Mouse (Mus musculus) small intestine, adult 2 months (tissue): Measurements from ENCODE around the gene 2210016F16Rik. TPM values are rescaled to one million over a fixed set of nuclear protein-coding genes. Genes with fewer than 3 reads are reported as not detected.

Source experiments
- H3K27ac ChIP-seq: fragments of 200-500 bp; 2 replicates; pipeline ENCODE4 v1.5.1; 2012; ENCODE audit warnings: low read depth, low read length, control low read depth, inconsistent platforms; ENCODE audit not compliant: insufficient read depth
- H3K27me3 ChIP-seq: fragments of 200-500 bp; 2 replicates; pipeline ENCODE4 v1.6.1; 2012; ENCODE audit warnings: mild to moderate bottlenecking, moderate library complexity, low read length, inconsistent platforms; ENCODE audit not compliant: control insufficient read depth, insufficient read depth
- H3K36me3 ChIP-seq: fragments of 200-500 bp; 2 replicates; pipeline ENCODE4 v1.6.1; 2012; ENCODE audit warnings: mild to moderate bottlenecking, low read length, control low read depth, inconsistent platforms; ENCODE audit not compliant: control insufficient read depth, insufficient read depth
- H3K4me1 ChIP-seq: fragments of 200-500 bp; 2 replicates; pipeline ENCODE4 v1.6.1; 2012; ENCODE audit warnings: low read length, inconsistent platforms, mixed read lengths; ENCODE audit not compliant: control insufficient read depth, insufficient read depth, insufficient read length
- H3K4me3 ChIP-seq: fragments of 200-500 bp; 2 replicates; pipeline ENCODE4 v1.5.1; 2012; ENCODE audit warnings: low read depth, mild to moderate bottlenecking, control low read depth, inconsistent platforms, low read length, moderate library complexity
- CTCF ChIP-seq: fragments of 200-500 bp; IDR thresholded peaks from 2 replicates; pipeline ENCODE4 v1.5.1; 2012; ENCODE audit warnings: low read depth, mild to moderate bottlenecking, control low read depth, inconsistent platforms, low read length, moderate library complexity, mixed read lengths; ENCODE audit not compliant: insufficient replicate concordance, insufficient read length; ENCODE audit errors: extremely low read depth
- POLR2A ChIP-seq: fragments of 200-500 bp; IDR thresholded peaks from 2 replicates; pipeline ENCODE4 v1.6.1; 2012; ENCODE audit warnings: low read depth, mild to moderate bottlenecking, control low read depth, inconsistent platforms, low read length, moderate library complexity
- WGBS: fragments of 180-500 bp; shearing (Covaris S2); methylation state at CpG from one replicate; pipeline ENCODE4 v1.1.7; 2018; 5-methylcytosine and 5-hydroxymethylcytosine counted together
- polyA plus RNA-seq: library from polyadenylated mRNA; depleted of rRNA; stranded (reverse); fragments of >200 nt; gene quantifications from 2 replicates; pipeline ENCODE4 v1.2.3, GENCODE M21; 2012; rRNA removed

The 2210016F16Rik gene
- polyA plus RNA-seq, 1 experiment = 171 TPM

GRCm38 (mm10) chr13:58358629-58359303 is 26.3 kb downstream of the 2210016F16Rik start, which contains the start of gene Kif27:
Gene Kif27 (minus strand): TSS chr13:58359122.
- 2% methylated on average over 84 of the region's 85 CpGs for WGBS

GRCm38 (mm10) chr13:58352996-58353395 is 32.0 kb downstream of the 2210016F16Rik start:
- peaks cover 2% of the 10 kb centered on the region; the same call in 1 of the 2 replicates for H3K4me1 ChIP-seq
- no peaks in the 10 kb centered on the region for H3K27me3 ChIP-seq
- no peak for TF ChIP-seq POLR2A
- TF ChIP-seq CTCF = no peak
- H3K4me3 ChIP-seq = no peak overlapping the region
- H3K27ac ChIP-seq = no peak overlapping the region
- no peaks in the 10 kb centered on the region for H3K36me3 ChIP-seq

More at GRCm38 (mm10) chr13:58358629-58359303, 26.3 kb downstream of the 2210016F16Rik start, which contains the start of gene Kif27:
- H3K4me3 ChIP-seq = peak within 1 kb of the TSS; percentile 67
- H3K36me3 ChIP-seq = no peaks in the 10 kb centered on the region
- peak; percentile 57; the same call in 1 of the 2 replicates for TF ChIP-seq POLR2A
- no peak for TF ChIP-seq CTCF
- H3K4me1 ChIP-seq = no peaks in the 10 kb centered on the region
- no peaks in the 10 kb centered on the region for H3K27me3 ChIP-seq
- peak within 1 kb of the TSS; percentile 66 for H3K27ac ChIP-seq

GRCm38 (mm10) chr13:58350606-58351005 is 34.4 kb downstream of the 2210016F16Rik start:
- H3K36me3 ChIP-seq = no peaks in the 10 kb centered on the region
- H3K4me1 ChIP-seq = peaks cover 2% of the 10 kb centered on the region; the same call in 1 of the 2 replicates
- no peaks in the 10 kb centered on the region for H3K27me3 ChIP-seq
- WGBS = 34% methylated on average over 4 of the region's 4 CpGs
- TF ChIP-seq POLR2A (no peak), CTCF (no peak)
- no peak overlapping the region for H3K27ac ChIP-seq
- no peak overlapping the region for H3K4me3 ChIP-seq

- no peak overlapping the region for H3K4me3 ChIP-seq
- no peak overlapping the region for H3K27ac ChIP-seq
- TF ChIP-seq CTCF = no peak
- no peak for TF ChIP-seq POLR2A
- H3K4me1 ChIP-seq = no peaks in the 10 kb centered on the region
- no peaks in the 10 kb centered on the region for H3K36me3 ChIP-seq
- 88% methylated on average over 9 of the region's 9 CpGs for WGBS
- no peaks in the 10 kb centered on the region for H3K27me3 ChIP-seq
These were observed 40.5 kb downstream of the 2210016F16Rik start for GRCm38 (mm10) chr13:58344505-58344904.

GRCm38 (mm10) chr13:58337456-58337855 is 47.6 kb downstream of the 2210016F16Rik start:
- Histone ChIP-seq H3K36me3 (no peaks in the 10 kb centered on the region), H3K4me1 (no peaks in the 10 kb centered on the region), H3K27ac (no peak overlapping the region), H3K27me3 (no peaks in the 10 kb centered on the region), H3K4me3 (no peak overlapping the region)
- no peak for TF ChIP-seq POLR2A
- no peak for TF ChIP-seq CTCF
- WGBS = 45% methylated on average over 12 of the region's 12 CpGs

- H3K27ac ChIP-seq = no peak overlapping the region
- H3K36me3 ChIP-seq = no peaks in the 10 kb centered on the region
- TF ChIP-seq POLR2A (no peak), CTCF (no peak)
- no peaks in the 10 kb centered on the region for H3K4me1 ChIP-seq
- no peaks in the 10 kb centered on the region for H3K27me3 ChIP-seq
- H3K4me3 ChIP-seq = no peak overlapping the region
- 91% methylated on average over 5 of the region's 5 CpGs for WGBS
These were observed 50.9 kb downstream of the 2210016F16Rik start for GRCm38 (mm10) chr13:58334116-58334515.

Other genes starting within 250 kb of the 2210016F16Rik start
- 7.9 and 18.1 TPM in 2 replicates for gene Idnk, start 227.6 kb downstream of the 2210016F16Rik start, polyA plus RNA-seq
- 62.3 and 118 TPM in 2 replicates for gene Ubqln1, start 169.6 kb downstream of the 2210016F16Rik start, polyA plus RNA-seq
- 0.38 and 1.0 TPM in 2 replicates for gene Gkap1, start 109.5 kb downstream of the 2210016F16Rik start, polyA plus RNA-seq
- 0.03 and 0.32 TPM in 2 replicates for gene Kif27, start 26.1 kb downstream of the 2210016F16Rik start, polyA plus RNA-seq
- 2.8 and 5.5 TPM in 2 replicates for gene Rmi1, start 17.0 kb upstream of the 2210016F16Rik start, polyA plus RNA-seq
- 36.9 and 97.8 TPM in 2 replicates for gene Hnrnpk, start 18.1 kb upstream of the 2210016F16Rik start, polyA plus RNA-seq
- 2.7 and 3.7 TPM in 2 replicates for gene Slc28a3, start 225.7 kb upstream of the 2210016F16Rik start, polyA plus RNA-seq